Mouse (Mus musculus): Measurements from ENCODE around the gene Sestd1.

DNA sequence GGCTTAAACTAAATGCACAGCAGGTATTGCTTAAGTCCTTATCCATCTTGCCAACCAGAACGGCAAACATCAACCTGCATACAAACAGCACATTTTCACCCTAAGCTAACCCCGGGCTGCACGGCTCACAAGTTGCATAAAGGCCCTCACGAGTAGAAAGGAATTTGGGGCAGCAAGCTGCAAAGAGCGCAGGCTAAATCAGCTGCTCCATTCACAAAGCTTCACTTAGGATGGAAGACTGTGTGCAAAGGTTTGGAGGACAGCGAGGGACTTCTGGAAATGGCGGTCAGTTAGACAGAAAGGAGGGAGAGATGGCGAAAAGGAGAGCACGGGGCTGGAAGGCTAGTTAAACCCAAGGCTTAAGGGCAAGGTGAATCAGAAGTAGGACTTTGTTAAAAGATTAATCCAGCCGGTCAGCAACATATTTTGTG lies 108.1 kb downstream of the Sestd1 start:
- no peak for TF ChIP-seq CTCF (IDR thresholded peaks at IDR 0.05; ENCODE audit: control insufficient read depth, insufficient read depth, low read length)
- no peak for TF ChIP-seq POLR2A (IDR thresholded peaks at IDR 0.05; ENCODE audit: borderline replicate concordance, control insufficient read depth, low read depth, low read length)
